Mouse (Mus musculus) G1E (cell line): ENCODE data around the gene Pask. TPM values are rescaled to one million over a fixed set of nuclear protein-coding genes. Genes with fewer than 3 reads are reported as not detected.
"Not testable (repeated sequence)": the region's sequence is repeated elsewhere in the genome, so short reads cannot be mapped to it uniquely, and the experiment has no call there.

Experiments used
- ATAC-seq: 2 replicates; pipeline ENCODE4 v1.8.0; 2016; ENCODE audit warnings: mild to moderate bottlenecking; ENCODE audit not compliant: insufficient number of reproducible peaks, poor library complexity, low FRiP score, severe bottlenecking; ENCODE audit errors: extremely low read depth
- DNase-seq: peaks from one replicate; pipeline ENCODE4 v3.0.0; 2012; ENCODE audit warnings: low spot score
- H3K27me3 ChIP-seq: 2 replicates; pipeline ENCODE4 v1.6.1; 2012; ENCODE audit warnings: mild to moderate bottlenecking, low read length, inconsistent platforms; ENCODE audit not compliant: insufficient read depth
- H3K36me3 ChIP-seq: replicated peaks from 2 replicates; pipeline ENCODE3; 2012; ENCODE audit warnings: mild to moderate bottlenecking, inconsistent platforms
- H3K4me1 ChIP-seq: 2 replicates; pipeline ENCODE4 v1.6.1; 2012; ENCODE audit warnings: low read depth, low read length, inconsistent platforms, mixed read lengths; ENCODE audit not compliant: insufficient read depth
- H3K4me3 ChIP-seq: 2 replicates; pipeline ENCODE4 v1.5.1; 2012; ENCODE audit warnings: low read depth, mild to moderate bottlenecking, inconsistent platforms, low read length, moderate library complexity, mixed read lengths
- H3K9me3 ChIP-seq: replicated peaks from 2 replicates; pipeline ENCODE4 v1.6.1; 2012; ENCODE audit warnings: inconsistent platforms
- CTCF ChIP-seq: IDR thresholded peaks from 2 replicates; pipeline ENCODE4 v1.5.1; 2012; ENCODE audit warnings: low read depth, low read length, inconsistent platforms, mixed read lengths
- GATA1 ChIP-seq: IDR thresholded peaks from 2 replicates; pipeline ENCODE4 v1.6.1; 2012; ENCODE audit warnings: borderline replicate concordance, low read length, inconsistent platforms, mixed read lengths
- GATA2 ChIP-seq: IDR thresholded peaks from 2 replicates; pipeline ENCODE4 v1.6.1; 2012; ENCODE audit warnings: low read depth, low read length, inconsistent platforms, borderline replicate concordance
- POLR2AphosphoS5 ChIP-seq: IDR thresholded peaks from 2 replicates; pipeline ENCODE4 v1.6.1; 2012; ENCODE audit warnings: low read depth, low read length, inconsistent platforms; ENCODE audit not compliant: insufficient replicate concordance
- TAL1 ChIP-seq: conservative IDR thresholded peaks from 2 replicates; pipeline ENCODE4 v1.6.1; 2012; ENCODE audit warnings: low read depth, low read length, inconsistent platforms, mixed read lengths
- polyA plus RNA-seq: library from polyadenylated mRNA; stranded (reverse); fragments of >175 nt; gene quantifications from 2 replicates; pipeline ENCODE4 v1.2.3, GENCODE M21; 2012
- total RNA-seq, 2 experiments: library from RNA; stranded (forward) in 1 of 2; stranded (reverse) in 1 of 2; fragments of 200-1000 nt in 1 of 2; fragments of >200 nt in 1 of 2; fragmentation: Nextera tagmentation in 1 of 2; gene quantifications; 2 replicates each; pipeline ENCODE4 v1.2.3; 2014 to 2017

The Pask gene
- total and polyA plus RNA-seq, 3 experiments, result 10.0 to 29.6 (median 25.1) TPM

GRCm38 (mm10) chr1:93326446-93326845, 16.8 kb downstream of the Pask start:
- peaks cover 95% of the 10 kb centered on the region for H3K36me3 ChIP-seq
- no peaks in the 10 kb centered on the region for H3K27me3 ChIP-seq
- TF ChIP-seq GATA1 (no peak), CTCF (no peak), GATA2 (no peak), POLR2AphosphoS5 (no peak), TAL1 (no peak)
- no peaks in the 10 kb centered on the region for H3K9me3 ChIP-seq
- DNase-seq, result no peak
- H3K4me3 ChIP-seq, result no peak overlapping the region
- no peak for ATAC-seq
- H3K4me1 ChIP-seq, result no peaks in the 10 kb centered on the region

DNA sequence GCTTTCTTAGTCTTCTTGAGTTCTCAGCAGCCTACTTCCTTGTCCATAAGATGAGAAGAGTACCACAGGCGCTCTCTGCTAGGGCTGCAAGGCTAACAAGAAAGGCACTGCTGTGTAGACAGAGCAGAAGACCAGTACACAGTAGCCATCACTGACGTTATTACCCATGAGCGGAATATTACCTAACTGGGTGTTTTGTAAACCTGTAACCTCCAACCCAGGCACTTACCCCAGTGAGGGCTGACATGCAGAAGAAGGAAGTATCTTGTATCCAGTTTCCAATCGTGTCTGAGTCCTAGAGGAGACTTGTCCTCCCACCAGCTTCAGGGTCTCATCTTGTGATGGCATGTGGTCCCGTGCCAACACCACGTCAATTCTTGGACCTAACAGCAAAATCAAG, 19.3 kb downstream of the Pask start:
- DNase-seq (no peak), ATAC-seq (no peak)
- Histone ChIP-seq H3K27me3 (no peaks in the 10 kb centered on the region), H3K4me1 (no peaks in the 10 kb centered on the region), H3K9me3 (no peaks in the 10 kb centered on the region), H3K4me3 (no peak overlapping the region), H3K36me3 (peaks cover 96% of the 10 kb centered on the region)
- TF ChIP-seq TAL1 (no peak), CTCF (no peak), GATA2 (no peak), GATA1 (no peak), POLR2AphosphoS5 (no peak)

- Histone ChIP-seq H3K27me3 (no peaks in the 10 kb centered on the region), H3K4me1 (peaks cover 36% of the 10 kb centered on the region), H3K4me3 (peak within 1 kb of the TSS; percentile 83), H3K36me3 (peaks cover 67% of the 10 kb centered on the region), H3K9me3 (no peaks in the 10 kb centered on the region)
- peak; percentile 96 for DNase-seq
- peak; percentile 99 for ATAC-seq
- 0 out of 2 replicates have a peak, but pooled peaks have one; percentile 64 for TF ChIP-seq POLR2AphosphoS5
- no peak for TF ChIP-seq TAL1
These were observed 37.5 kb downstream of the Pask start, which contains the start of gene Mterf4 for GRCm38 (mm10) chr1:93305581-93306337. Gene Mterf4 (minus strand): TSS chr1:93305915.

DNA sequence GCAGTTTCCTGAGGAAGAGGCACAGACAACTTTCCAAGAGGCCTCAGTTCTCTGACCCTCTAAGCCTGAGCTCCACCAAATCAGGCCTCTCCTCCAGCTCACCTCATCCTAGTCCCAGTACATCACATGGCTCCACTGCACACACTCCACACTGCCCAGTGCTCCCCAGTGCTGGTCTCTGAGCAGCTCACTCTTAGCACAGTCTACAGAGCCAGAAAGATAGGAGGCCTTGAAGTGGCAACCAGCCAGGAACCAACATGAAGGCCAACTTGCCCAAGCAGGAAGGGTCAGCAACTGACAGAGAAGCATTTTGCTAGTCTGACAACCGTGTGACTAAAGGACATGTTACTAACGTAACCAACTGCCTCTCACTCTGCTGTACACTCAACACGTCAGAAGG, 42.7 kb downstream of the Pask start:
- H3K9me3 ChIP-seq, result no peaks in the 10 kb centered on the region

DNA sequence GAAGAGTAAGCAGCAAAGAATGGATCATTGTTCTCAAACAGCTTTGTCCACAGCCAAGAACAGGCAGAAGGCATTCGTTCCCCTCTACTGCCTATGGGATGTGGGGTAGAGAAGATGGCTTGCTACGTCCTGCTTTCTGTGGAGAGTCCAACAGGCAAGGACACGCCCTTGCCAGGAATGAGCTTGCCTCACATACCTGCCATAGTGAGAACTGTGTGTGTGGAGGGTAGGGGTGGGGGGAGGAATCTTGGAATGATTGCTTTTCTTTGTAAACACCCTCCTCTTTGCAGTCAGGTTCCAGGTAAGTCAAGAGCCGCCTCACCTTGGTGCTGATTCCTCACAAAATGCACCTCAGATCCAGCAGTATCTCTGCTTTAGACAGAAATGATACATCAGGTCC, 43.5 kb downstream of the Pask start:
- Histone ChIP-seq H3K4me1 (peaks cover 31% of the 10 kb centered on the region), H3K27me3 (no peaks in the 10 kb centered on the region), H3K36me3 (peaks cover 92% of the 10 kb centered on the region), H3K9me3 (no peaks in the 10 kb centered on the region), H3K4me3 (no peak overlapping the region)
- ATAC-seq (no peak), DNase-seq (no peak)
- TF ChIP-seq TAL1, result no peak
- no peak for TF ChIP-seq CTCF

More for the DNA sequence above, 42.7 kb downstream of the Pask start:
- no peak for DNase-seq
- peaks cover 36% of the 10 kb centered on the region for H3K4me1 ChIP-seq
- H3K36me3 ChIP-seq, result peaks cover 92% of the 10 kb centered on the region
- TF ChIP-seq CTCF (no peak), GATA1 (no peak), GATA2 (no peak), POLR2AphosphoS5 (no peak)
- ATAC-seq, result no peak
- H3K4me3 ChIP-seq, result no peak overlapping the region
- no peaks in the 10 kb centered on the region for H3K27me3 ChIP-seq

DNA sequence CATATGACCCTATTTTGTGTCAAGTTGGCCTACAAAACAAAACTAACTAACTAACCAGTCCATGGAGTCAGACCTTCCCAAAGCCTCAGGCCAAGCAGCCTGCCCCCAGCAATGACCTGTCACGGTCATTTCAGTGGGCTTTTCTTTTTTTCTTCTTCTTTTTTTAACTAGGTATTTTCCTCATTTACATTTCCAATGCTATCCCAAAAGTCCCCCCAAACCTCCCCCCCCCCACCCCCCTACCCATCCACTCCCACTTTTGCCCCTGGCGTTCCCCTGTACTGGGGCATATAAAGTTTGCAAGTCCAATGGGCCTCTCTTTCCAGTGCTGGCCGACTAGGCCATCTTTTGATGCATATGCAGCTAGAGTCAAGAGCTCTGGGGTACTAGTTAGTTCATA, 48.8 kb downstream of the Pask start:
- ATAC-seq, DNase-seq, H3K9me3 ChIP-seq, H3K4me1 ChIP-seq, H3K27me3 ChIP-seq, H3K4me3 ChIP-seq: not testable (repeated sequence)
- peaks cover 40% of the 10 kb centered on the region for H3K36me3 ChIP-seq

DNA sequence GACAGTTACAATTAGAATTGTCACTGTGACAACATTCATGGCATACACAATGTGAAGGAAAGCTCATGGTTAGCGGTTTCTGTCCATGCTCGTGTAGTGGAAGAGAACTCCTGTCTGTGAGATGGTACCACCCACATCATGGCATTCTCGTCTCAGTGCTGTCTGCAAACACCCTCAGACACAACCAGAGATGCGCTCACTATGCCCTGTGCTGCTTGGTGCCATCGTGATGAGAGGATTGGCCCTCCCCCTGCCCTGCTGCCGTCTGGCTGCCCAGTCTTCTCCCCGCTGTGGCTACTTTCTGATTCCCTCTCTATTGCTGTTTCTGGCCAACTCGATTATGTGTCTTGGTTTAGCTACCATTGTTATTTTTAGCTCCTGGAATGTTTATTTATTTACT, 51.3 kb downstream of the Pask start:
- DNase-seq (no peak), ATAC-seq (no peak)
- Histone ChIP-seq H3K27me3 (peaks cover 7% of the 10 kb centered on the region), H3K4me1 (no peaks in the 10 kb centered on the region), H3K36me3 (peaks cover 16% of the 10 kb centered on the region), H3K9me3 (no peaks in the 10 kb centered on the region), H3K4me3 (no peak overlapping the region)
- TF ChIP-seq TAL1 (no peak), GATA1 (no peak), GATA2 (no peak), POLR2AphosphoS5 (peak; percentile 56; the same call in 1 of the 2 replicates), CTCF (no peak)
